Mouse (Mus musculus): ENCODE results near the gene Fam208b.
"Not testable (repeated sequence)": the region's sequence is repeated elsewhere in the genome, so short reads cannot be mapped to it uniquely, and the experiment has no call there.

Fam208b gene

DNA sequence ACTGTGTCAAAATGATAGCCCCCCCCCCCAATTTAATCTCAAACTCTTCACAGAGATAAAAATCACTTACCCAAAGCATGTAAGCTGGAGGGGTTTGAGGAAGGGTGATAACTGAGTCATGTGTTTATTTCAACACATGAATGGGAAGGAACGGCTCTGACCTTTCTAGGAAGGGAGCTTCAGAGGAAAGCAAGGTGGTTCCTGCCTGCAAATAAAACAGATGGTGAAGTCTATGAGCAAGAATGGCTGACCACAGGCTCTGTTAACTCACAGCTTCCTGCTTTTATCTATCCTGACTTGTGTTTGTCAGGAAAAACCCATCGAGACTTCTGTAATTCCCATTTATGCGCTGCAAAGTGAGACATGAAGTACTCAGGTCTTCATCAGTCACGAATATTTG lies 91.6 kb downstream of the Fam208b start:
- not testable (repeated sequence) for DNase-seq (ENCODE audit: low spot score in 2 of 2)
